29 mouse cellular contexts compared by ENCODE assay signal in the genomic region with DNA sequence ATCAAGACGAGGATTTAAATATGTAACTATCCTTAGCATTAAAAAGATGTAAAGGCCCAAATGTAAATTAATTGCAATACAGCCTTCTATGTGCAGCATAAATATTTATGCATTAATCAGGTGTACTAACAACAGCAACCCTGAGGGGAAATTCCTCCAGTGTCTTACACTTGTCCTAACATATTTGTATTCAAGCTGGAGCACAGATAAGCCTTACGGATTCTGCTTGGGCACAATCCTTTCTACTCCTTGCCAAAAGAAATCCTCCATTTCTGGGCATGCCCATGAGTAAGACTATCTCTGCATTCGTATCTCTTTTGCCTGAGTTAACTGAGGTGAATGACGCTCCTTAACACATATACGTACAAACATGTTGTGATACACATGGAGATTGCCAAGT. TPM values are rescaled to one million over a fixed set of nuclear protein-coding genes. Genes with fewer than 3 reads are reported as not detected.
A peak's percentile ranks its signal among the peaks of the same experiment; 100 is the strongest.
DNase-seq lines count a peak whose midpoint lies in the region; ATAC-seq lines count a peak whose summit lies in the region.
"Had no signal": no experiment of that assay in that cellular context is flagged by ENCODE, and none has a peak within 500 bp of the region (broad histone marks: within the 10 kb centered on the region; RNA-seq: fewer than 3 reads in every experiment).

No protein-coding gene starts in this region.

- no peaks in the 10 kb centered on the region for H3K4me1 ChIP-seq in embryonic facial prominence, embryonic 14.5 days (ENCODE audit: control insufficient read depth, insufficient read depth, low read length)
- H3K4me1 ChIP-seq in embryonic facial prominence, embryonic 10.5 days, result no peaks in the 10 kb centered on the region
- no peaks in the 10 kb centered on the region for H3K4me1 ChIP-seq in heart, embryonic 10.5 days
- H3K4me1 ChIP-seq in midbrain, embryonic 16.5 days (ENCODE audit: control insufficient read depth, insufficient read depth, low read length), result no peaks in the 10 kb centered on the region
- H3K4me1 ChIP-seq in midbrain, embryonic 13.5 days (replicated peaks), result peaks cover 7% of the 10 kb centered on the region; the same call in 1 of the 2 replicates
- H3K4me1 ChIP-seq: embryonic facial prominence, embryonic 13.5 days; forebrain, embryonic 10.5 days; forebrain, embryonic 15.5 days; heart, embryonic 13.5 days had no signal

- 80% methylated on average over 5 of the region's 5 CpGs for WGBS in embryonic facial prominence, embryonic 14.5 days
- 92% methylated on average over 5 of the region's 5 CpGs for WGBS in embryonic facial prominence, embryonic 10.5 days
- 82% methylated on average over 5 of the region's 5 CpGs for WGBS in heart, embryonic 10.5 days
- 73% methylated on average over 5 of the region's 5 CpGs for WGBS in midbrain, embryonic 16.5 days
- WGBS in midbrain, embryonic 13.5 days, result 85% methylated on average over 5 of the region's 5 CpGs

- H3K9ac ChIP-seq in embryonic facial prominence, embryonic 14.5 days (ENCODE audit: low read depth, low read length), result no peak overlapping the region
- no peak overlapping the region for H3K9ac ChIP-seq in midbrain, embryonic 16.5 days (ENCODE audit: low read depth, low read length)
- H3K9ac ChIP-seq in midbrain, embryonic 13.5 days (replicated peaks), result no peak overlapping the region
- H3K9ac ChIP-seq: embryonic facial prominence, embryonic 13.5 days; forebrain, embryonic 15.5 days; heart, embryonic 13.5 days; hindbrain, embryonic 14.5 days had no signal

- peak; percentile 9 for DNase-seq in embryonic facial prominence, embryonic 14.5 days (ENCODE audit: low spot score)
- DNase-seq in embryonic facial prominence, embryonic 10.5 days (ENCODE audit: low spot score), result no peak
- peak; percentile 66 for DNase-seq in heart, adult 11 months
- DNase-seq in heart, embryonic 10.5 days (ENCODE audit: low spot score), result no peak
- DNase-seq: adrenal gland, postnatal 10 days; adrenal gland, postnatal 36 days; cerebellum, adult 11 months; cerebellum, adult 2 months; cerebellum, adult 9-11 months; cerebellum, postnatal 25 days; gastrocnemius, adult 2 months; gastrocnemius, postnatal 14 days; heart, adult 18-20 months; heart, postnatal 14 days; heart, postnatal 4 days had no signal

- ATAC-seq in embryonic facial prominence, embryonic 14.5 days (ENCODE audit: low read depth), result no peak
- ATAC-seq in midbrain, embryonic 16.5 days, result peak; percentile 28; the same call in 1 of the 2 replicates
- ATAC-seq in midbrain, embryonic 13.5 days, result no peak
- ATAC-seq: activated CD4-positive, CD25-positive, alpha-beta regulatory T cell, adult 4 months; forebrain, embryonic 15.5 days; hindbrain, postnatal 0 days; inflammation-experienced regulatory T-cells, adult 6 months; intestine, embryonic 16.5 days had no signal

- no peaks in the 10 kb centered on the region for H3K36me3 ChIP-seq in embryonic facial prominence, embryonic 14.5 days (ENCODE audit: control insufficient read depth, insufficient read depth, low read length)
- H3K36me3 ChIP-seq in embryonic facial prominence, embryonic 10.5 days (replicated peaks), result no peaks in the 10 kb centered on the region
- no peaks in the 10 kb centered on the region for H3K36me3 ChIP-seq in heart, embryonic 10.5 days
- H3K36me3 ChIP-seq in midbrain, embryonic 16.5 days (ENCODE audit: control insufficient read depth, insufficient read depth, low read length), result no peaks in the 10 kb centered on the region
- H3K36me3 ChIP-seq in midbrain, embryonic 13.5 days, result no peaks in the 10 kb centered on the region
- H3K36me3 ChIP-seq: embryonic facial prominence, embryonic 13.5 days; forebrain, embryonic 10.5 days; forebrain, embryonic 15.5 days; heart, embryonic 13.5 days had no signal

- H3K4me3 ChIP-seq in embryonic facial prominence, embryonic 14.5 days (ENCODE audit: low read depth, low read length), result no peak overlapping the region
- H3K4me3 ChIP-seq in embryonic facial prominence, embryonic 10.5 days, result no peak overlapping the region
- H3K4me3 ChIP-seq in heart, embryonic 10.5 days, result no peak overlapping the region
- H3K4me3 ChIP-seq in midbrain, embryonic 16.5 days (ENCODE audit: low read depth, low read length), result no peak overlapping the region
- no peak overlapping the region for H3K4me3 ChIP-seq in midbrain, embryonic 13.5 days (replicated peaks)
- H3K4me3 ChIP-seq: embryonic facial prominence, embryonic 13.5 days; forebrain, embryonic 10.5 days; forebrain, embryonic 15.5 days; gastrocnemius, adult 2 months; heart, embryonic 13.5 days had no signal

- H3K27me3 ChIP-seq in embryonic facial prominence, embryonic 14.5 days (replicated peaks; ENCODE audit: control insufficient read depth, insufficient read depth, low read length), result no peaks in the 10 kb centered on the region
- H3K27me3 ChIP-seq in embryonic facial prominence, embryonic 10.5 days (replicated peaks; ENCODE audit: low read depth, poor library complexity, severe bottlenecking), result no peaks in the 10 kb centered on the region
- no peaks in the 10 kb centered on the region for H3K27me3 ChIP-seq in heart, embryonic 10.5 days (ENCODE audit: insufficient read depth, poor library complexity, severe bottlenecking)
- no peaks in the 10 kb centered on the region for H3K27me3 ChIP-seq in midbrain, embryonic 16.5 days (ENCODE audit: control insufficient read depth, insufficient read depth, low read depth, low read length)
- H3K27me3 ChIP-seq in midbrain, embryonic 13.5 days, result no peaks in the 10 kb centered on the region
- H3K27me3 ChIP-seq: embryonic facial prominence, embryonic 13.5 days; forebrain, embryonic 15.5 days; heart, embryonic 13.5 days had no signal

- H3K4me2 ChIP-seq in embryonic facial prominence, embryonic 14.5 days (ENCODE audit: low read depth, low read length), result no peak overlapping the region
- H3K4me2 ChIP-seq in midbrain, embryonic 16.5 days (ENCODE audit: low read length), result no peak overlapping the region
- H3K4me2 ChIP-seq in midbrain, embryonic 13.5 days (replicated peaks), result no peak overlapping the region
- H3K4me2 ChIP-seq: embryonic facial prominence, embryonic 13.5 days; forebrain, embryonic 15.5 days; heart, embryonic 13.5 days; hindbrain, embryonic 14.5 days had no signal

- H3K27ac ChIP-seq in embryonic facial prominence, embryonic 14.5 days (replicated peaks; ENCODE audit: low read depth, low read length), result no peak overlapping the region
- H3K27ac ChIP-seq in embryonic facial prominence, embryonic 10.5 days (replicated peaks), result no peak overlapping the region
- H3K27ac ChIP-seq in heart, embryonic 10.5 days, result no peak overlapping the region
- no peak overlapping the region for H3K27ac ChIP-seq in midbrain, embryonic 16.5 days (ENCODE audit: low read length)
- H3K27ac ChIP-seq in midbrain, embryonic 13.5 days, result no peak overlapping the region
- H3K27ac ChIP-seq: embryonic facial prominence, embryonic 13.5 days; forebrain, embryonic 10.5 days; forebrain, embryonic 15.5 days; gastrocnemius, adult 2 months; heart, embryonic 13.5 days; hindbrain, embryonic 14.5 days; hindbrain, postnatal 0 days had no signal

- H3K9me3 ChIP-seq in embryonic facial prominence, embryonic 14.5 days (ENCODE audit: control insufficient read depth, low read length), result no peaks in the 10 kb centered on the region
- no peaks in the 10 kb centered on the region for H3K9me3 ChIP-seq in embryonic facial prominence, embryonic 10.5 days
- no peaks in the 10 kb centered on the region for H3K9me3 ChIP-seq in heart, embryonic 10.5 days
- H3K9me3 ChIP-seq in midbrain, embryonic 16.5 days (replicated peaks; ENCODE audit: control insufficient read depth, low read length, poor library complexity, severe bottlenecking), result no peaks in the 10 kb centered on the region
- no peaks in the 10 kb centered on the region for H3K9me3 ChIP-seq in midbrain, embryonic 13.5 days
- H3K9me3 ChIP-seq: embryonic facial prominence, embryonic 13.5 days; forebrain, embryonic 10.5 days; forebrain, embryonic 15.5 days; heart, embryonic 13.5 days had no signal

RNA-seq across cellular contexts. Expression of a gene that starts 49.6 kb away (rescaled TPM):
- polyA plus RNA-seq in embryonic facial prominence, embryonic 14.5 days (2014; fragmentation: Nextera tagmentation; extraction: Ambion mirVana), result 0.14 and 0.31 TPM in 2 replicates
- 0.04 TPM in 1 of 2 replicates, not detected in the other for polyA plus RNA-seq in embryonic facial prominence, embryonic 10.5 days (2016; fragmentation: Nextera tagmentation; extraction: Ambion mirVana)
- polyA plus RNA-seq in heart, embryonic 10.5 days (2016; fragmentation: Nextera tagmentation; extraction: Ambion mirVana), result 0.04 TPM in 1 of 2 replicates, not detected in the other
- not detected in 2 replicates for polyA plus RNA-seq in midbrain, embryonic 16.5 days (2015; fragmentation: Nextera tagmentation; extraction: Ambion mirVana)
- not detected in 2 replicates for polyA plus RNA-seq in midbrain, embryonic 13.5 days (2015; fragmentation: Nextera tagmentation; extraction: Ambion mirVana)
- polyA plus RNA-seq: activated CD4-positive, CD25-positive, alpha-beta regulatory T cell, adult 4 months; cerebellum, adult 2 months; forebrain, embryonic 10.5 days; forebrain, embryonic 15.5 days; frontal cortex, adult 2 months; heart, embryonic 13.5 days; heart, embryonic 16.5 days; hindbrain, embryonic 11.5 days; hindbrain, embryonic 14.5 days; hindbrain, postnatal 0 days; inflammation-experienced regulatory T-cells, adult 6 months; intestine, embryonic 16.5 days had no signal

Comparison
In these comparisons a context has a peak if more than half of its experiments do, and no peak if none do; other contexts are left out.
1. DNase-seq: peak in embryonic facial prominence, embryonic 14.5 days (single experiment) and heart, adult 11 months (single experiment); none in embryonic facial prominence, embryonic 10.5 days (single experiment) and heart, embryonic 10.5 days (single experiment).